Mouse (Mus musculus): ENCODE results near the gene Pbx2. TPM values are rescaled to one million over a fixed set of nuclear protein-coding genes. Genes with fewer than 3 reads are reported as not detected.

The Pbx2 gene
- polyA plus RNA-seq, 1 experiment from 2014 or later: 7.5 TPM

Other genes starting within 250 kb of the Pbx2 start
- 0.06 TPM in 1 of 2 replicates, not detected in the other for gene Btnl2, start 236.4 kb upstream of the Pbx2 start, polyA plus RNA-seq (2015; fragmentation: Nextera tagmentation; extraction: Ambion mirVana)
- gene Btnl1, start 214.1 kb upstream of the Pbx2 start, polyA plus RNA-seq (2015; fragmentation: Nextera tagmentation; extraction: Ambion mirVana): not detected in 2 replicates
- gene BC051142, start 192.4 kb upstream of the Pbx2 start, polyA plus RNA-seq (2015; fragmentation: Nextera tagmentation; extraction: Ambion mirVana): 1.5 and 3.3 TPM in 2 replicates
- gene Btnl4, start 113.9 kb upstream of the Pbx2 start, polyA plus RNA-seq (2015; fragmentation: Nextera tagmentation; extraction: Ambion mirVana): not detected in 2 replicates
- gene Btnl6, start 73.9 kb upstream of the Pbx2 start, polyA plus RNA-seq (2015; fragmentation: Nextera tagmentation; extraction: Ambion mirVana): not detected in 2 replicates
- 5.8 and 6.1 TPM in 2 replicates for gene Notch4, start 27.0 kb upstream of the Pbx2 start, polyA plus RNA-seq (2015; fragmentation: Nextera tagmentation; extraction: Ambion mirVana)
- 2.7 and 3.2 TPM in 2 replicates for gene Gpsm3, start 1.5 kb upstream of the Pbx2 start, polyA plus RNA-seq (2015; fragmentation: Nextera tagmentation; extraction: Ambion mirVana)
- 1.8 TPM in 2 replicates for gene Ager, start 6.6 kb downstream of the Pbx2 start, polyA plus RNA-seq (2015; fragmentation: Nextera tagmentation; extraction: Ambion mirVana)
- gene Rnf5, start 12.4 kb downstream of the Pbx2 start, polyA plus RNA-seq (2015; fragmentation: Nextera tagmentation; extraction: Ambion mirVana): 313 and 321 TPM in 2 replicates
- gene Agpat1, start 13.0 kb downstream of the Pbx2 start, polyA plus RNA-seq (2015; fragmentation: Nextera tagmentation; extraction: Ambion mirVana): 89.2 and 91.1 TPM in 2 replicates
- 6.1 and 7.4 TPM in 2 replicates for gene Egfl8, start 24.7 kb downstream of the Pbx2 start, polyA plus RNA-seq (2015; fragmentation: Nextera tagmentation; extraction: Ambion mirVana)
- 17.2 and 18.2 TPM in 2 replicates for gene Ppt2, start 37.2 kb downstream of the Pbx2 start, polyA plus RNA-seq (2015; fragmentation: Nextera tagmentation; extraction: Ambion mirVana)
- 6.8 and 7.4 TPM in 2 replicates for gene Prrt1, start 38.3 kb downstream of the Pbx2 start, polyA plus RNA-seq (2015; fragmentation: Nextera tagmentation; extraction: Ambion mirVana)
- 15.3 and 15.8 TPM in 2 replicates for gene Fkbpl, start 53.5 kb downstream of the Pbx2 start, polyA plus RNA-seq (2015; fragmentation: Nextera tagmentation; extraction: Ambion mirVana)
- gene Atf6b, start 55.9 kb downstream of the Pbx2 start, polyA plus RNA-seq (2015; fragmentation: Nextera tagmentation; extraction: Ambion mirVana): 111 and 112 TPM in 2 replicates
- 0.05 and 0.06 TPM in 2 replicates for gene Tnxb, start 79.3 kb downstream of the Pbx2 start, polyA plus RNA-seq (2015; fragmentation: Nextera tagmentation; extraction: Ambion mirVana)
- gene C4b, start 152.6 kb downstream of the Pbx2 start, polyA plus RNA-seq (2015; fragmentation: Nextera tagmentation; extraction: Ambion mirVana): 0.04 TPM in 1 of 2 replicates, not detected in the other
- gene Cyp21a1, start 213.3 kb downstream of the Pbx2 start, polyA plus RNA-seq (2015; fragmentation: Nextera tagmentation; extraction: Ambion mirVana): not detected in 2 replicates
- 39.8 and 43.0 TPM in 2 replicates for gene Stk19, start 245.7 kb downstream of the Pbx2 start, polyA plus RNA-seq (2015; fragmentation: Nextera tagmentation; extraction: Ambion mirVana)
- 75.2 and 77.8 TPM in 2 replicates for gene Dxo, start 245.8 kb downstream of the Pbx2 start, polyA plus RNA-seq (2015; fragmentation: Nextera tagmentation; extraction: Ambion mirVana)

Measured in forebrain, embryonic 15.5 days (tissue).